Comparison of ENCODE assay signal across 1 mouse cellular context in genomic region chr13:13446711-13447443, GRCm38 (mm10). TPM values are rescaled to one million over a fixed set of nuclear protein-coding genes. Genes with fewer than 3 reads are reported as not detected.
"Had no signal": no experiment of that assay in that cellular context is flagged by ENCODE, and none has a peak within 500 bp of the region (broad histone marks: within the 10 kb centered on the region; RNA-seq: fewer than 3 reads in every experiment).

No protein-coding gene starts in this region.

RNA-seq across cellular contexts. Expression of gene Nid1, which starts 9.5 kb away (rescaled TPM):
- total RNA-seq: megakaryocyte-erythroid progenitor cell, adult 5-6 weeks had no signal
